Mouse (Mus musculus) brain, embryonic 14.5 days (tissue): Measurements from ENCODE around the gene Mdn1.

Experiments used
- CTCF ChIP-seq: fragments of 200-500 bp; IDR thresholded peaks from 2 replicates; pipeline ENCODE4 v1.5.1; 2012; ENCODE audit warnings: inconsistent platforms, mild to moderate bottlenecking, moderate library complexity, borderline replicate concordance; ENCODE audit not compliant: insufficient read depth, insufficient read length; ENCODE audit errors: extremely low read depth
- POLR2A ChIP-seq: fragments of 200-500 bp; IDR thresholded peaks from 2 replicates; pipeline ENCODE4 v1.6.1; 2012; ENCODE audit warnings: mild to moderate bottlenecking, inconsistent platforms, borderline replicate concordance; ENCODE audit not compliant: poor library complexity, insufficient read depth, insufficient read length, severe bottlenecking; ENCODE audit errors: extremely low read depth

- TF ChIP-seq CTCF = peak; percentile 30; the same call in 1 of the 2 replicates
- no peak for TF ChIP-seq POLR2A
These were observed 113.4 kb downstream of the Mdn1 start for GRCm38 (mm10) chr4:32770284-32770810.
